Mouse (Mus musculus): ENCODE measurements around the gene Cfi.

DNA sequence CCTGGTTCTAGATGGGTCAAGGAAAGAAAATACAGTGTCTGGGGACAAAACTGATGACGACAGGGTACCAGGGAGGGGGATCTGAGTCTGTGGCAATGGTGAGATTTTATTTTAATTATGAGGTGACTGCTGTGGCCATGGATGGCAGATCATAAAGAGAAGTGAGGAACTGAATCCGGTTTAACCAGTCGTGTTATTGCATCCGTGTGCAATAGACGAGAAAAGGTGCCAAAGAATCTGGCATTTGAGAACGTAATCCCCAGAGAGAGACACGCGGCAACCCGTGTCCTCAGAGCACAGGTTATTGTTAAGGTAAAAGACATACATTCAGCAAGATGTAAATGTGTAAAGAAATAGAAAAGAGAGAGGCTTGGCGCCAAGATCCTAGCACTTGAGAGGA is 41.6 kb downstream of the Cfi start:
- no peak for TF ChIP-seq POLR2AphosphoS5 (IDR thresholded peaks at IDR 0.05; ENCODE audit: insufficient replicate concordance, low read depth, low read length)
- TF ChIP-seq CTCF (IDR thresholded peaks at IDR 0.05; ENCODE audit: low read depth, low read length): no peak

Data from G1E (cell line).